ENCODE assay signal across 8 mouse cellular contexts in the genomic region with DNA sequence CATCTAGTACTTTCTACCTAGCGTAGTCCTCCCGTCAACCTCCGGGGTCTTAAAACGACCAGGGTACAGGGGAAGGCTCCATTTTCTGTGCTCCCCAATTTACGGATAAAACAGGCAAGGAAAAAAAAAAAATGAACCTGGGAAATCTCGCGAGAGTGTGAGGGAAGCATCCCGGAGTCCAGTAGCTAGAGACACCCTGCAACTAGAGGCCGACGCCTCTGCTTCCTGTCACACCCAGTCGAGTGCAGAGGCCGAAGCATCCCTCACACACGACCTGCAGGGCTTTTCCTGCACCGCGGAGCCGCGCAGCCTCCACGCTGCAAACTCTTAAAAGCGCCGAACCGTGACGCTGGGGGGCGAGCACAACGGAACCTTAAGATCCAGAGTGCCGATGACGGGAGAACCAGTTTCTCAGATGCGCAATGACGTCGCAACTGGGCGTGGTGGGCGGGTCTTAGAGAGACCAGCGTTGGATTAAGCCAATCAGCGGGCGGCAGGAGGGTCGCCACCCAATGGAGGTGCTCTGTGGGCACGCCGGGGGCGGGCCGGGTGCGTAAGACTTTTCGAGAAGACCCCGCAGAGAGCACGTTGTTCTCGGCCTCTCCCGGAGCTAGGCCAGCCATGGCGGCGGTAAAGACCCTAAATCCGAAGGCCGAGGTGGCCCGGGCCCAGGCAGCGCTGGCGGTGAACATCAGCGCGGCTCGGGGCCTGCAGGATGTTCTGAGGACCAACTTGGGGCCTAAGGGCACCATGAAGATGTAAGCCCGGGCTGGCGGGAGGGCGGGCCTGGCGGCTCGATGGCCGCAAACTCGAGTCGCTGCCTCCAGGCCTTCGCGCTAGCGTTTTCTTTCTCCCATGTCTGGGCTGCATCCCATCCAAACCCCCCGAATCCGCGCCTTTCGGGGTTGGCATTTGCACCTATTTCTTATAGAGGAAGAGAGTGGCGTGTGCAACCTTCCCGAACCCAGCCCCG. TPM values are rescaled to one million over a fixed set of nuclear protein-coding genes. Genes with fewer than 3 reads are reported as not detected.
DNase-seq lines count a peak whose midpoint lies in the region; ATAC-seq and TF ChIP-seq lines count a peak whose summit lies in the region.

Psph (minus strand) TSS at position 632 of the 973 bp plus-strand sequence.

- peak; percentile 39 for TF ChIP-seq CTCF in liver, embryonic 14.5 days (IDR thresholded peaks at IDR 0.05; ENCODE audit: low read depth)
- peak; percentile 32 for TF ChIP-seq CTCF in stomach, postnatal 0 days (IDR thresholded peaks at IDR 0.05; ENCODE audit: low read depth)

- peak within 1 kb of the TSS; percentile 76 for H3K4me2 ChIP-seq in heart, embryonic 15.5 days
- H3K4me2 ChIP-seq in liver, embryonic 14.5 days (ENCODE audit: low read depth), result peak within 1 kb of the TSS; percentile 89
- H3K4me2 ChIP-seq in neural tube, embryonic 11.5 days (ENCODE audit: low read depth), result peak within 1 kb of the TSS; percentile 68
- H3K4me2 ChIP-seq in stomach, postnatal 0 days (replicated peaks; ENCODE audit: low read depth), result peak within 1 kb of the TSS; percentile 65

- H3K9ac ChIP-seq in heart, embryonic 15.5 days, result peak within 1 kb of the TSS; percentile 85
- peak within 1 kb of the TSS; percentile 98 for H3K9ac ChIP-seq in liver, embryonic 14.5 days (replicated peaks)
- H3K9ac ChIP-seq in neural tube, embryonic 11.5 days (ENCODE audit: low read length), result peak within 1 kb of the TSS; percentile 85
- peak within 1 kb of the TSS; percentile 94 for H3K9ac ChIP-seq in stomach, postnatal 0 days (ENCODE audit: low read length)

- peak within 1 kb of the TSS; percentile 96 for H3K4me3 ChIP-seq in forebrain, embryonic 10.5 days
- peak within 1 kb of the TSS; percentile 72 for H3K4me3 ChIP-seq in heart, embryonic 15.5 days
- H3K4me3 ChIP-seq in liver, embryonic 14.5 days (ENCODE audit: insufficient read depth in 1 of 2, low read depth in 2 of 2, low read length in 2 of 2), result peak within 1 kb of the TSS; percentile 68 to 96
- peak within 1 kb of the TSS; percentile 71 for H3K4me3 ChIP-seq in neural tube, embryonic 11.5 days (ENCODE audit: low read depth, low read length)
- H3K4me3 ChIP-seq in stomach, postnatal 0 days (ENCODE audit: low read depth, low read length), result peak within 1 kb of the TSS; percentile 76

- peak; percentile 73 for TF ChIP-seq EP300 in liver, embryonic 14.5 days (IDR thresholded peaks at IDR 0.05; ENCODE audit: low read depth)
- TF ChIP-seq EP300 in stomach, postnatal 0 days (optimal IDR thresholded peaks at IDR 0.05), result peak; percentile 98

- no peaks in the 10 kb centered on the region for H3K9me3 ChIP-seq in forebrain, embryonic 10.5 days
- no peaks in the 10 kb centered on the region for H3K9me3 ChIP-seq in heart, embryonic 15.5 days (replicated peaks)
- no peaks in the 10 kb centered on the region for H3K9me3 ChIP-seq in liver, embryonic 14.5 days (ENCODE audit: control insufficient read depth, low read length)
- H3K9me3 ChIP-seq in neural tube, embryonic 11.5 days (ENCODE audit: control insufficient read depth, low read length), result no peaks in the 10 kb centered on the region
- H3K9me3 ChIP-seq in stomach, postnatal 0 days (ENCODE audit: control insufficient read depth, low read length), result no peaks in the 10 kb centered on the region

- peak; percentile 100 for ATAC-seq in heart, embryonic 15.5 days (replicated peaks; ENCODE audit: insufficient number of reproducible peaks, insufficient read depth, low FRiP score, low read depth)
- peak; percentile 99 for ATAC-seq in liver, embryonic 14.5 days (ENCODE audit: insufficient read depth)
- ATAC-seq in neural tube, embryonic 11.5 days (ENCODE audit: insufficient read depth, low FRiP score, low TSS enrichment), result peak; percentile 99
- ATAC-seq in stomach, postnatal 0 days (ENCODE audit: low FRiP score, low TSS enrichment), result peak; percentile 99

- peak within 1 kb of the TSS; percentile 98 for H3K27ac ChIP-seq in forebrain, embryonic 10.5 days
- peak within 1 kb of the TSS; percentile 99 for H3K27ac ChIP-seq in heart, embryonic 15.5 days
- peak within 1 kb of the TSS; percentile 98 for H3K27ac ChIP-seq in liver, embryonic 14.5 days
- peak within 1 kb of the TSS; percentile 95 for H3K27ac ChIP-seq in neural tube, embryonic 11.5 days (ENCODE audit: low read depth, low read length)
- peak within 1 kb of the TSS; percentile 99 for H3K27ac ChIP-seq in stomach, postnatal 0 days (replicated peaks)

- under 1% methylated on average over 73 of the region's 73 CpGs for WGBS in forebrain, embryonic 10.5 days
- WGBS in heart, embryonic 15.5 days, result under 1% methylated on average over 73 of the region's 73 CpGs
- under 1% methylated on average over 73 of the region's 73 CpGs for WGBS in liver, embryonic 14.5 days (ENCODE audit: insufficient replicate concordance)
- WGBS in neural tube, embryonic 11.5 days, result under 1% methylated on average over 73 of the region's 73 CpGs
- WGBS in stomach, postnatal 0 days, result under 1% methylated on average over 66 of the region's 73 CpGs

- no peaks in the 10 kb centered on the region for H3K27me3 ChIP-seq in forebrain, embryonic 10.5 days (ENCODE audit: poor library complexity, severe bottlenecking)
- no peaks in the 10 kb centered on the region for H3K27me3 ChIP-seq in heart, embryonic 15.5 days
- H3K27me3 ChIP-seq in liver, embryonic 14.5 days (ENCODE audit: control insufficient read depth, insufficient read depth, low read length), result no peaks in the 10 kb centered on the region
- H3K27me3 ChIP-seq in neural tube, embryonic 11.5 days (ENCODE audit: control insufficient read depth, insufficient read depth, low read length), result no peaks in the 10 kb centered on the region
- H3K27me3 ChIP-seq in stomach, postnatal 0 days (ENCODE audit: control insufficient read depth, insufficient read depth, low read length), result no peaks in the 10 kb centered on the region

- peak; percentile 96 to 97 for DNase-seq in CD8-positive naive resting alpha-beta T cell, adult 2 months (ENCODE audit: low read depth in 2 of 2, low spot score in 2 of 2)
- DNase-seq in c-Kit-positive CD71-negative TER-119-negative erythroid progenitor cells, embryonic 14.5 days (ENCODE audit: low read depth), result peak; percentile 99
- DNase-seq in forebrain, embryonic 10.5 days (ENCODE audit: extremely low spot score, low spot score), result peak; percentile 100
- DNase-seq in kidney, postnatal 25 days, result peak; percentile 98 to 99
- DNase-seq in liver, embryonic 14.5 days (ENCODE audit: low read depth in 3 of 3, low spot score in 3 of 3), result peak; percentile 97 to 99 (median 98)
- DNase-seq in neural tube, embryonic 11.5 days (ENCODE audit: low spot score), result peak; percentile 100
- peak; percentile 98 for DNase-seq in stomach, postnatal 0 days (ENCODE audit: low spot score)

- peaks cover 38% of the 10 kb centered on the region for H3K36me3 ChIP-seq in forebrain, embryonic 10.5 days (replicated peaks)
- peaks cover 31% of the 10 kb centered on the region for H3K36me3 ChIP-seq in heart, embryonic 15.5 days
- peaks cover 34% of the 10 kb centered on the region for H3K36me3 ChIP-seq in liver, embryonic 14.5 days (replicated peaks; ENCODE audit: control insufficient read depth, insufficient read depth, low read depth)
- H3K36me3 ChIP-seq in neural tube, embryonic 11.5 days (ENCODE audit: control insufficient read depth, insufficient read depth, low read length), result peaks cover 11% of the 10 kb centered on the region
- peaks cover 16% of the 10 kb centered on the region for H3K36me3 ChIP-seq in stomach, postnatal 0 days (ENCODE audit: control insufficient read depth, insufficient read depth, low read length)

- peaks cover 25% of the 10 kb centered on the region for H3K4me1 ChIP-seq in forebrain, embryonic 10.5 days
- H3K4me1 ChIP-seq in heart, embryonic 15.5 days (replicated peaks), result peaks cover 12% of the 10 kb centered on the region
- H3K4me1 ChIP-seq in liver, embryonic 14.5 days (replicated peaks; ENCODE audit: control insufficient read depth in 2 of 2, insufficient read depth in 2 of 2, low read length in 1 of 2), result peaks cover 10 to 20% of the 10 kb centered on the region in 2 experiments
- H3K4me1 ChIP-seq in neural tube, embryonic 11.5 days (ENCODE audit: control insufficient read depth, insufficient read depth, low read length), result peaks cover 4% of the 10 kb centered on the region; the same call in 1 of the 2 replicates
- H3K4me1 ChIP-seq in stomach, postnatal 0 days (replicated peaks; ENCODE audit: control insufficient read depth, insufficient read depth), result no peaks in the 10 kb centered on the region

RNA-seq across cellular contexts. Expression of gene Psph, which starts in this region (rescaled TPM):
- polyA plus RNA-seq in forebrain, embryonic 10.5 days (2016; fragmentation: Nextera tagmentation; extraction: Ambion mirVana), result 42.1 and 44.9 TPM in 2 replicates
- 26.3 and 29.3 TPM in 2 replicates for polyA plus RNA-seq in heart, embryonic 15.5 days (2015; fragmentation: Nextera tagmentation; extraction: Ambion mirVana)
- 33.3 and 33.6 TPM in 2 replicates for polyA plus RNA-seq in liver, embryonic 14.5 days (2012; rRNA removed)
- 71.2 and 75.5 TPM in 2 replicates for polyA plus RNA-seq in liver, embryonic 14.5 days (2014; fragmentation: Nextera tagmentation; extraction: Ambion mirVana)
- 37.5 and 37.8 TPM in 2 replicates for polyA plus RNA-seq in neural tube, embryonic 11.5 days (2014; fragmentation: Nextera tagmentation; extraction: Ambion mirVana)
- polyA plus RNA-seq in stomach, postnatal 0 days (2015; fragmentation: Nextera tagmentation; extraction: Ambion mirVana), result 28.8 and 31.1 TPM in 2 replicates

Comparison
In these comparisons a context has a peak if more than half of its experiments do, and no peak if none do; other contexts are left out.
1. Peak in every context shown above with its lines: DNase-seq, ATAC-seq, H3K4me3 ChIP-seq and H3K27ac ChIP-seq.